Comparison of ENCODE assay signal across 23 mouse cellular contexts in genomic region chr7:132455071-132455720, GRCm38 (mm10).
A peak's percentile ranks its signal among the peaks of the same experiment; 100 is the strongest.
DNase-seq lines count a peak whose midpoint lies in the region; ATAC-seq and TF ChIP-seq lines count a peak whose summit lies in the region.
"Had no signal": no experiment of that assay in that cellular context is flagged by ENCODE, and none has a peak within 500 bp of the region (broad histone marks: within the 10 kb centered on the region; RNA-seq: fewer than 3 reads in every experiment).

No protein-coding gene starts in this region.

- peak; percentile 63 for DNase-seq in forebrain, embryonic 14.5 days (ENCODE audit: low spot score)
- DNase-seq in lung, postnatal 10 days = peak; percentile 29
- no peak for DNase-seq in lung, postnatal 14 days
- peak; percentile 73 for DNase-seq in brain, embryonic 14.5 days (ENCODE audit: low read depth)
- DNase-seq in stomach, postnatal 0 days (ENCODE audit: low spot score) = no peak
- no peak for DNase-seq in adrenal gland, adult 8-10 months
- DNase-seq: adrenal gland, postnatal 14 days; cerebellum, adult 11 months; cerebellum, postnatal 10 days; forebrain, postnatal 0 days; gastrocnemius, postnatal 36 days; kidney, adult 11 months; kidney, postnatal 10 days; liver; right cerebral cortex, postnatal 25 days; spleen, adult 18-20 months had no signal

- no peak for TF ChIP-seq CTCF in brain, embryonic 14.5 days (IDR thresholded peaks at IDR 0.05; ENCODE audit: borderline replicate concordance, extremely low read depth, insufficient read depth, insufficient read length)
- no peak for TF ChIP-seq CTCF in stomach, postnatal 0 days (IDR thresholded peaks at IDR 0.05; ENCODE audit: low read depth)

- no peak overlapping the region for H3K4me2 ChIP-seq in forebrain, embryonic 14.5 days (ENCODE audit: low read length)
- H3K4me2 ChIP-seq in forebrain, embryonic 13.5 days = no peak overlapping the region
- no peak overlapping the region for H3K4me2 ChIP-seq in neural tube, embryonic 15.5 days
- no peak overlapping the region for H3K4me2 ChIP-seq in stomach, postnatal 0 days (replicated peaks; ENCODE audit: low read depth)
- H3K4me2 ChIP-seq: hindbrain, embryonic 12.5 days; liver, embryonic 15.5 days had no signal

- ATAC-seq in forebrain, embryonic 14.5 days = no peak
- no peak for ATAC-seq in forebrain, embryonic 13.5 days
- no peak for ATAC-seq in neural tube, embryonic 15.5 days (ENCODE audit: low FRiP score)
- ATAC-seq in stomach, postnatal 0 days (ENCODE audit: low FRiP score, low TSS enrichment) = no peak
- ATAC-seq: forebrain, postnatal 0 days had no signal

- H3K4me1 ChIP-seq in forebrain, embryonic 14.5 days (ENCODE audit: control insufficient read depth, insufficient read depth, low read length) = peaks cover 6% of the 10 kb centered on the region
- peaks cover 28% of the 10 kb centered on the region for H3K4me1 ChIP-seq in forebrain, embryonic 13.5 days
- H3K4me1 ChIP-seq in neural tube, embryonic 15.5 days = peaks cover 19% of the 10 kb centered on the region
- H3K4me1 ChIP-seq in stomach, postnatal 0 days (replicated peaks; ENCODE audit: control insufficient read depth, insufficient read depth) = no peaks in the 10 kb centered on the region; the same call in 1 of the 2 replicates
- H3K4me1 ChIP-seq: liver, embryonic 15.5 days had no signal

- H3K36me3 ChIP-seq in forebrain, embryonic 14.5 days (ENCODE audit: control insufficient read depth, insufficient read depth, low read length) = no peaks in the 10 kb centered on the region
- no peaks in the 10 kb centered on the region for H3K36me3 ChIP-seq in forebrain, embryonic 13.5 days (ENCODE audit: poor library complexity, severe bottlenecking)
- no peaks in the 10 kb centered on the region for H3K36me3 ChIP-seq in neural tube, embryonic 15.5 days
- no peaks in the 10 kb centered on the region for H3K36me3 ChIP-seq in stomach, postnatal 0 days (ENCODE audit: control insufficient read depth, insufficient read depth, low read length)
- H3K36me3 ChIP-seq: embryonic facial prominence, embryonic 10.5 days; hindbrain, embryonic 12.5 days; liver, embryonic 15.5 days had no signal

- TF ChIP-seq POLR2A in brain, embryonic 14.5 days (IDR thresholded peaks at IDR 0.05; ENCODE audit: borderline replicate concordance, extremely low read depth, insufficient read depth, insufficient read length, poor library complexity, severe bottlenecking) = no peak

- WGBS in forebrain, embryonic 14.5 days = 18% methylated on average over 11 of the region's 11 CpGs
- WGBS in forebrain, embryonic 13.5 days = 22% methylated on average over 11 of the region's 11 CpGs
- 39% methylated on average over 11 of the region's 11 CpGs for WGBS in neural tube, embryonic 15.5 days
- WGBS in stomach, postnatal 0 days = 55% methylated on average over 11 of the region's 11 CpGs

- H3K9ac ChIP-seq in forebrain, embryonic 14.5 days (ENCODE audit: low read length) = no peak overlapping the region
- no peak overlapping the region for H3K9ac ChIP-seq in forebrain, embryonic 13.5 days
- no peak overlapping the region for H3K9ac ChIP-seq in neural tube, embryonic 15.5 days (replicated peaks)
- H3K9ac ChIP-seq in stomach, postnatal 0 days (ENCODE audit: low read length) = no peak overlapping the region
- H3K9ac ChIP-seq: forebrain, postnatal 0 days; hindbrain, embryonic 12.5 days; liver, embryonic 15.5 days had no signal

- no peak for TF ChIP-seq EP300 in stomach, postnatal 0 days (optimal IDR thresholded peaks at IDR 0.05)

- no peak overlapping the region for H3K27ac ChIP-seq in forebrain, embryonic 14.5 days (ENCODE audit: low read depth, low read length)
- H3K27ac ChIP-seq in forebrain, embryonic 13.5 days = no peak overlapping the region
- peak overlapping the region; percentile 18; the same call in 1 of the 2 replicates for H3K27ac ChIP-seq in neural tube, embryonic 15.5 days (replicated peaks)
- H3K27ac ChIP-seq in stomach, postnatal 0 days (replicated peaks) = no peak overlapping the region
- H3K27ac ChIP-seq: embryonic facial prominence, embryonic 10.5 days; hindbrain, embryonic 12.5 days; left cerebral cortex, adult 2 months; liver, embryonic 15.5 days; macrophage had no signal

- H3K27me3 ChIP-seq in forebrain, embryonic 14.5 days (replicated peaks; ENCODE audit: control insufficient read depth, insufficient read depth, low read length) = no peaks in the 10 kb centered on the region
- 0 out of 2 replicates have a peak, but pooled peaks cover 4% of the 10 kb centered on the region for H3K27me3 ChIP-seq in forebrain, embryonic 13.5 days
- H3K27me3 ChIP-seq in neural tube, embryonic 15.5 days (replicated peaks) = no peaks in the 10 kb centered on the region
- no peaks in the 10 kb centered on the region for H3K27me3 ChIP-seq in stomach, postnatal 0 days (ENCODE audit: control insufficient read depth, insufficient read depth, low read length)
- H3K27me3 ChIP-seq: hindbrain, embryonic 12.5 days; liver, embryonic 15.5 days had no signal

- H3K4me3 ChIP-seq in forebrain, embryonic 14.5 days (ENCODE audit: low read depth, low read length) = no peak overlapping the region
- no peak overlapping the region for H3K4me3 ChIP-seq in forebrain, embryonic 13.5 days
- H3K4me3 ChIP-seq in neural tube, embryonic 15.5 days (replicated peaks) = no peak overlapping the region
- H3K4me3 ChIP-seq in stomach, postnatal 0 days (ENCODE audit: low read depth, low read length) = no peak overlapping the region
- H3K4me3 ChIP-seq: embryonic facial prominence, embryonic 10.5 days; hindbrain, embryonic 12.5 days; left cerebral cortex, adult 2 months; liver, embryonic 15.5 days had no signal

- no peaks in the 10 kb centered on the region for H3K9me3 ChIP-seq in forebrain, embryonic 14.5 days (replicated peaks; ENCODE audit: control insufficient read depth, low read length)
- H3K9me3 ChIP-seq in forebrain, embryonic 13.5 days (replicated peaks) = no peaks in the 10 kb centered on the region
- no peaks in the 10 kb centered on the region for H3K9me3 ChIP-seq in neural tube, embryonic 15.5 days (replicated peaks)
- H3K9me3 ChIP-seq in stomach, postnatal 0 days (ENCODE audit: control insufficient read depth, low read length) = no peaks in the 10 kb centered on the region
- H3K9me3 ChIP-seq: hindbrain, embryonic 12.5 days; liver, embryonic 15.5 days had no signal

Comparison
In these comparisons a context has a peak if more than half of its experiments do, and no peak if none do; other contexts are left out.
1. DNase-seq: peak in forebrain, embryonic 14.5 days (single experiment), lung, postnatal 10 days (single experiment) and brain, embryonic 14.5 days (single experiment); none in lung, postnatal 14 days (single experiment), stomach, postnatal 0 days (single experiment) and adrenal gland, adult 8-10 months (single experiment).